ENCODE assay signal across 28 mouse cellular contexts in the genomic region with DNA sequence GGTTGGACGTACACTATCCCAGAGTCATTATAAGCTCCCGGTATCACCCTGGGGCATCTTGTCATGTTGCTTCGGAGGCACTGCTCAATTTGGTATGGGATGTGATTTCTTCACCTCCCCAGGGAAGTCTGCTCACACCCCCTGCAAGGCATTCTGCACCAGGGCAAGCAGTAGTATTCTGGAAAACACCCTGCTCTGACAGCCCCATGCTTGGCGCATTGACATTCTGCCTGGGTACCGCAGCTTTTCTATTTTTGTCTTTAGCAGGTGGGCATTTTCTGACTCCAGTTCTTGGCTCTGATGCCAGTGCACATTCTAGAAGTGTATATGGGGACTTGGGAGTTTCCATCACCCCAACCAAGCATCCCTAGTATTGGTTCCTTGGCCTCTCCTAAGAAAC.
DNase-seq lines count a peak whose midpoint lies in the region; ATAC-seq and TF ChIP-seq lines count a peak whose summit lies in the region.
"Had no signal": no experiment of that assay in that cellular context is flagged by ENCODE, and none has a peak within 500 bp of the region (broad histone marks: within the 10 kb centered on the region; RNA-seq: fewer than 3 reads in every experiment).

No protein-coding gene starts in this region.

- H3K4me3 ChIP-seq in hindbrain, embryonic 13.5 days: no peak overlapping the region
- H3K4me3 ChIP-seq in hindbrain, postnatal 0 days (ENCODE audit: low read length): no peak overlapping the region
- no peak overlapping the region for H3K4me3 ChIP-seq in midbrain, embryonic 10.5 days
- H3K4me3 ChIP-seq in midbrain, embryonic 11.5 days (ENCODE audit: low read depth, low read length): no peak overlapping the region
- no peak overlapping the region for H3K4me3 ChIP-seq in midbrain, postnatal 0 days (ENCODE audit: low read depth, low read length)
- H3K4me3 ChIP-seq: embryonic facial prominence, embryonic 12.5 days; embryonic facial prominence, embryonic 15.5 days; heart, adult 2 months; heart, embryonic 10.5 days; heart, embryonic 13.5 days; hindbrain, embryonic 12.5 days had no signal

- H3K27me3 ChIP-seq in hindbrain, embryonic 13.5 days: 0 out of 2 replicates have a peak, but pooled peaks cover 8% of the 10 kb centered on the region
- H3K27me3 ChIP-seq in hindbrain, postnatal 0 days (ENCODE audit: insufficient read depth, low read length): no peaks in the 10 kb centered on the region
- peaks cover 15% of the 10 kb centered on the region for H3K27me3 ChIP-seq in midbrain, embryonic 10.5 days (ENCODE audit: low read depth, poor library complexity, severe bottlenecking)
- no peaks in the 10 kb centered on the region for H3K27me3 ChIP-seq in midbrain, embryonic 11.5 days (ENCODE audit: control insufficient read depth, insufficient read depth, low read length)
- H3K27me3 ChIP-seq in midbrain, postnatal 0 days (ENCODE audit: insufficient read depth, low read length): no peaks in the 10 kb centered on the region
- H3K27me3 ChIP-seq: CH12.LX; embryonic facial prominence, embryonic 12.5 days; embryonic facial prominence, embryonic 15.5 days; heart, embryonic 13.5 days; Patski had no signal

- no peaks in the 10 kb centered on the region for H3K36me3 ChIP-seq in hindbrain, embryonic 13.5 days
- no peaks in the 10 kb centered on the region for H3K36me3 ChIP-seq in hindbrain, postnatal 0 days (ENCODE audit: insufficient read depth, low read length)
- H3K36me3 ChIP-seq in midbrain, embryonic 10.5 days: no peaks in the 10 kb centered on the region
- H3K36me3 ChIP-seq in midbrain, embryonic 11.5 days (ENCODE audit: control insufficient read depth, insufficient read depth, low read length): no peaks in the 10 kb centered on the region
- no peaks in the 10 kb centered on the region for H3K36me3 ChIP-seq in midbrain, postnatal 0 days (ENCODE audit: insufficient read depth, low read length)
- H3K36me3 ChIP-seq: embryonic facial prominence, embryonic 12.5 days; embryonic facial prominence, embryonic 15.5 days; G1E; heart, embryonic 10.5 days; heart, embryonic 13.5 days; hindbrain, embryonic 12.5 days had no signal

- peak overlapping the region; percentile 49 for H3K27ac ChIP-seq in hindbrain, embryonic 13.5 days
- H3K27ac ChIP-seq in hindbrain, postnatal 0 days: no peak overlapping the region
- 0 out of 2 replicates have a peak overlapping the region, but pooled peaks have one; percentile 65 for H3K27ac ChIP-seq in midbrain, embryonic 10.5 days (replicated peaks)
- H3K27ac ChIP-seq in midbrain, embryonic 11.5 days (ENCODE audit: low read depth, low read length): no peak overlapping the region
- 0 out of 2 replicates have a peak overlapping the region, but pooled peaks have one; percentile 26 for H3K27ac ChIP-seq in midbrain, postnatal 0 days (ENCODE audit: low read depth, low read length)
- H3K27ac ChIP-seq: embryonic facial prominence, embryonic 12.5 days; embryonic facial prominence, embryonic 15.5 days; heart, adult 2 months; heart, embryonic 10.5 days; heart, embryonic 13.5 days; hindbrain, embryonic 12.5 days had no signal

- H3K9me3 ChIP-seq in hindbrain, embryonic 13.5 days: no peaks in the 10 kb centered on the region
- H3K9me3 ChIP-seq in hindbrain, postnatal 0 days (ENCODE audit: low read length): no peaks in the 10 kb centered on the region
- H3K9me3 ChIP-seq in midbrain, embryonic 10.5 days (replicated peaks): no peaks in the 10 kb centered on the region
- no peaks in the 10 kb centered on the region for H3K9me3 ChIP-seq in midbrain, embryonic 11.5 days (ENCODE audit: control insufficient read depth, low read length)
- H3K9me3 ChIP-seq in midbrain, postnatal 0 days (ENCODE audit: low read length): no peaks in the 10 kb centered on the region
- H3K9me3 ChIP-seq: embryonic facial prominence, embryonic 12.5 days; embryonic facial prominence, embryonic 15.5 days; heart, embryonic 10.5 days; heart, embryonic 13.5 days; hindbrain, embryonic 12.5 days had no signal

- WGBS in hindbrain, embryonic 13.5 days: 61% methylated on average over 5 of the region's 5 CpGs
- 72% methylated on average over 5 of the region's 5 CpGs for WGBS in hindbrain, postnatal 0 days
- WGBS in midbrain, embryonic 10.5 days: 90% methylated on average over 5 of the region's 5 CpGs
- WGBS in midbrain, embryonic 11.5 days: 89% methylated on average over 5 of the region's 5 CpGs
- 66% methylated on average over 5 of the region's 5 CpGs for WGBS in midbrain, postnatal 0 days

- no peak for DNase-seq in hindbrain, postnatal 0 days (ENCODE audit: low spot score)
- no peak for DNase-seq in midbrain, embryonic 10.5 days (ENCODE audit: low spot score)
- no peak for DNase-seq in midbrain, embryonic 11.5 days (ENCODE audit: low spot score, missing footprints)
- peak; percentile 41 for DNase-seq in brain, adult 2 months (ENCODE audit: low read depth, low spot score)
- DNase-seq in midbrain, postnatal 0 days (ENCODE audit: low spot score): no peak
- DNase-seq: adrenal gland, postnatal 10 days; adrenal gland, postnatal 36 days; B cell, adult 2 months; cerebellum, adult 11 months; cerebellum, adult 2 months; cerebellum, adult 9-11 months; cerebellum, postnatal 25 days; forebrain, postnatal 0 days; gastrocnemius, postnatal 10 days; gastrocnemius, postnatal 36 days; heart, adult 2 months; heart, postnatal 14 days; heart, postnatal 4 days had no signal

- TF ChIP-seq CTCF in hindbrain, postnatal 0 days (IDR thresholded peaks at IDR 0.05; ENCODE audit: low read depth): no peak
- TF ChIP-seq CTCF in midbrain, postnatal 0 days (IDR thresholded peaks at IDR 0.05): no peak

- ATAC-seq in hindbrain, embryonic 13.5 days (ENCODE audit: low FRiP score): no peak
- ATAC-seq in hindbrain, postnatal 0 days: no peak
- no peak for ATAC-seq in midbrain, embryonic 11.5 days (ENCODE audit: low FRiP score)
- no peak for ATAC-seq in midbrain, postnatal 0 days (ENCODE audit: low FRiP score)
- ATAC-seq in megakaryocyte progenitor cell, adult 5-6 weeks (replicated peaks; ENCODE audit: poor library complexity): no peak
- ATAC-seq: forebrain, postnatal 0 days; Patski had no signal

- peaks cover 23% of the 10 kb centered on the region for H3K4me1 ChIP-seq in hindbrain, embryonic 13.5 days (replicated peaks)
- H3K4me1 ChIP-seq in hindbrain, postnatal 0 days (ENCODE audit: insufficient read depth, low read length): peaks cover 8% of the 10 kb centered on the region; the same call in 1 of the 2 replicates
- peaks cover 29% of the 10 kb centered on the region for H3K4me1 ChIP-seq in midbrain, embryonic 10.5 days
- H3K4me1 ChIP-seq in midbrain, embryonic 11.5 days (ENCODE audit: control insufficient read depth, insufficient read depth, low read length): peaks cover 21% of the 10 kb centered on the region
- H3K4me1 ChIP-seq in midbrain, postnatal 0 days (ENCODE audit: insufficient read depth, low read length): peaks cover 10% of the 10 kb centered on the region; the same call in 1 of the 2 replicates
- H3K4me1 ChIP-seq: embryonic facial prominence, embryonic 12.5 days; embryonic facial prominence, embryonic 15.5 days; heart, embryonic 10.5 days; heart, embryonic 13.5 days had no signal

- no peak overlapping the region for H3K9ac ChIP-seq in hindbrain, embryonic 13.5 days
- H3K9ac ChIP-seq in hindbrain, postnatal 0 days (replicated peaks; ENCODE audit: low read length): no peak overlapping the region
- H3K9ac ChIP-seq in midbrain, embryonic 11.5 days (ENCODE audit: low read length): no peak overlapping the region
- H3K9ac ChIP-seq in midbrain, postnatal 0 days (replicated peaks; ENCODE audit: low read length, poor library complexity, severe bottlenecking): no peak overlapping the region
- H3K9ac ChIP-seq: embryonic facial prominence, embryonic 12.5 days; embryonic facial prominence, embryonic 15.5 days; forebrain, postnatal 0 days; heart, embryonic 13.5 days; hindbrain, embryonic 12.5 days had no signal

- no peak overlapping the region for H3K4me2 ChIP-seq in hindbrain, embryonic 13.5 days
- no peak overlapping the region for H3K4me2 ChIP-seq in hindbrain, postnatal 0 days (ENCODE audit: low read depth, low read length)
- no peak overlapping the region for H3K4me2 ChIP-seq in midbrain, embryonic 11.5 days
- no peak overlapping the region for H3K4me2 ChIP-seq in midbrain, postnatal 0 days (ENCODE audit: low read depth, low read length, poor library complexity, severe bottlenecking)
- H3K4me2 ChIP-seq: embryonic facial prominence, embryonic 12.5 days; embryonic facial prominence, embryonic 15.5 days; heart, embryonic 13.5 days; hindbrain, embryonic 12.5 days had no signal

Comparison
In these comparisons a context has a peak if more than half of its experiments do, and no peak if none do; other contexts are left out.
1. H3K27ac ChIP-seq: peak in hindbrain, embryonic 13.5 days (single experiment), midbrain, embryonic 10.5 days (single experiment) and midbrain, postnatal 0 days (single experiment); none in hindbrain, postnatal 0 days (single experiment) and midbrain, embryonic 11.5 days (single experiment).